In the genomic region with DNA sequence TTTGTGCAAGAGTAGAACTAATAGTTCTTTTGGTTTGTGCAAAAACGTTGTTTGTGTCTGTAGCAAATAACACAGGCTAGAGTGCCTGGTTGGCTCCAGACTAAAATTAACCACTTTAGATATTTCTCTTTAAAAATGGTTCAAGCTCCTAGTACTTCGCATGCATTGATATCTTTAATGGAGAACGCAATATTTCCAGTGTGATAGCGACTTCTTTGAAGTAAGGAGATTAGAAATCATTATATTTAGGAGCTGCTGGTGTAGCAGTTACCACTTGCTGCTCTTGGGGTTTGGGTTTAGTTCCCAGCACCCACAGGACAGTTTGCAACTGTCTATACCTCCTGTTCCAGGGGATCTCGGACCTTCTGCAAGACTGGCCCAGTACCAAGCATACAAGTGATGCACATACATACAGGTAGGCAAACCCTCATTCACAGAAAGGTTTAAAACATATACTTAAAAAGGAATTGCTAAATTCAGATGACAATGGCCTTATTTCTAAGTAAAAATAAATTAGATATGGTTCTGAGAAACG, we compare ENCODE assay signal across 8 mouse cellular contexts. TPM values are rescaled to one million over a fixed set of nuclear protein-coding genes. Genes with fewer than 3 reads are reported as not detected.
DNase-seq lines count a peak whose midpoint lies in the region; ATAC-seq and TF ChIP-seq lines count a peak whose summit lies in the region.

No protein-coding gene starts in this region.

- TF ChIP-seq CTCF in kidney, postnatal 0 days (IDR thresholded peaks at IDR 0.05; ENCODE audit: low read depth): no peak

- H3K9me3 ChIP-seq in kidney, postnatal 0 days (replicated peaks; ENCODE audit: low read length): no peaks in the 10 kb centered on the region
- H3K9me3 ChIP-seq in intestine, embryonic 14.5 days (ENCODE audit: control insufficient read depth, low read length): no peaks in the 10 kb centered on the region

- 40% methylated on average over 6 of the region's 6 CpGs for WGBS in kidney, postnatal 0 days
- WGBS in intestine, embryonic 14.5 days: 39% methylated on average over 6 of the region's 6 CpGs

- H3K4me2 ChIP-seq in kidney, postnatal 0 days (ENCODE audit: low read length): peak overlapping the region; percentile 82
- H3K4me2 ChIP-seq in intestine, embryonic 14.5 days (ENCODE audit: low read length): peak overlapping the region; percentile 95
- peak overlapping the region; percentile 95 for H3K4me2 ChIP-seq in myocyte (ENCODE audit: low read depth)

- no peaks in the 10 kb centered on the region for H3K79me2 ChIP-seq in myocyte (ENCODE audit: control insufficient read depth, insufficient read depth)

- H3ac ChIP-seq in myocyte (ENCODE audit: control insufficient read depth, insufficient read length): no peak overlapping the region

- H3K36me3 ChIP-seq in kidney, postnatal 0 days (ENCODE audit: insufficient read depth, low read length): no peaks in the 10 kb centered on the region
- H3K36me3 ChIP-seq in intestine, embryonic 14.5 days (ENCODE audit: control insufficient read depth, insufficient read depth, low read length): no peaks in the 10 kb centered on the region
- H3K36me3 ChIP-seq in myocyte (ENCODE audit: control insufficient read depth, insufficient read depth): no peaks in the 10 kb centered on the region

- H3K4me1 ChIP-seq in kidney, postnatal 0 days (replicated peaks; ENCODE audit: insufficient read depth, low read length): no peaks in the 10 kb centered on the region
- peaks cover 20% of the 10 kb centered on the region for H3K4me1 ChIP-seq in intestine, embryonic 14.5 days (replicated peaks; ENCODE audit: control insufficient read depth, insufficient read depth, low read length)

- ATAC-seq in kidney, postnatal 0 days (replicated peaks; ENCODE audit: low FRiP score, low read depth): no peak
- ATAC-seq in intestine, embryonic 14.5 days (replicated peaks; ENCODE audit: low FRiP score, low TSS enrichment, low read depth): no peak

- H3K27me3 ChIP-seq in kidney, postnatal 0 days (ENCODE audit: insufficient read depth, low read length): no peaks in the 10 kb centered on the region
- H3K27me3 ChIP-seq in intestine, embryonic 14.5 days (replicated peaks; ENCODE audit: control insufficient read depth, insufficient read depth, low read length): no peaks in the 10 kb centered on the region
- no peaks in the 10 kb centered on the region for H3K27me3 ChIP-seq in myocyte (ENCODE audit: control insufficient read depth, insufficient read depth, insufficient read length)

- TF ChIP-seq POLR2A in myocyte (IDR thresholded peaks at IDR 0.05; ENCODE audit: insufficient read length, low read depth): no peak

- no peak overlapping the region for H3K9ac ChIP-seq in kidney, postnatal 0 days (ENCODE audit: low read depth, low read length)
- peak overlapping the region; percentile 97 for H3K9ac ChIP-seq in intestine, embryonic 14.5 days (ENCODE audit: low read length)

- DNase-seq in kidney, postnatal 0 days (ENCODE audit: low spot score): peak; percentile 11
- no peak for DNase-seq in kidney, postnatal 4 days
- DNase-seq in c-Kit-positive CD71-positive TER-119-positive erythroid progenitor cells, embryonic 14.5 days (ENCODE audit: low spot score): peak; percentile 56
- peak; percentile 54 for DNase-seq in intestine, embryonic 14.5 days (ENCODE audit: low spot score)
- DNase-seq in cerebellum, adult 8-10 months: no peak
- DNase-seq in kidney, adult 9 months: no peak
- DNase-seq in right cerebral cortex, postnatal 14 days: no peak

- peak overlapping the region; percentile 88 for H3K27ac ChIP-seq in kidney, postnatal 0 days
- H3K27ac ChIP-seq in intestine, embryonic 14.5 days (ENCODE audit: low read depth): peak overlapping the region; percentile 97

- peak overlapping the region; percentile 48; the same call in 1 of the 2 replicates for H3K4me3 ChIP-seq in kidney, postnatal 0 days (replicated peaks; ENCODE audit: low read depth, low read length)
- H3K4me3 ChIP-seq in intestine, embryonic 14.5 days (ENCODE audit: low read depth, low read length): peak overlapping the region; percentile 61
- H3K4me3 ChIP-seq in myocyte: peak overlapping the region; percentile 58

TF ChIP-seq in myocyte, 11 proteins besides CTCF, POLR2A, EP300 and RAD21:
- TF ChIP-seq USF1 (IDR thresholded peaks at IDR 0.05; ENCODE audit: low read depth) (no peak), SRF (IDR thresholded peaks at IDR 0.05; ENCODE audit: control insufficient read depth, insufficient read length, low read depth) (no peak), MAX (IDR thresholded peaks at IDR 0.05; ENCODE audit: low read depth) (no peak), REST (IDR thresholded peaks at IDR 0.05; ENCODE audit: insufficient read depth, insufficient read length) (no peak), CEBPB (IDR thresholded peaks at IDR 0.05; ENCODE audit: insufficient read depth, poor library complexity, severe bottlenecking) (no peak), POLR2AphosphoS2 (IDR thresholded peaks at IDR 0.05; ENCODE audit: insufficient read length, low read depth) (no peak), TCF3 (IDR thresholded peaks at IDR 0.05; ENCODE audit: insufficient read length, low read depth) (no peak), MYOD1 (IDR thresholded peaks at IDR 0.05; ENCODE audit: control insufficient read depth in 1 of 3, insufficient read length in 2 of 3, low read depth in 2 of 3) (no peak), TCF12 (IDR thresholded peaks at IDR 0.05; ENCODE audit: insufficient read depth, poor library complexity, severe bottlenecking) (no peak), MYOG (IDR thresholded peaks at IDR 0.05; ENCODE audit: control insufficient read depth in 1 of 3, insufficient read depth in 1 of 3, insufficient read length in 2 of 3, low read depth in 2 of 3) (no peak), E2F4 (IDR thresholded peaks at IDR 0.05; ENCODE audit: insufficient read depth) (no peak)

RNA-seq across cellular contexts. Expression of a gene that starts 0.7 kb away (rescaled TPM):
- polyA plus RNA-seq in kidney, postnatal 0 days (2015; fragmentation: Nextera tagmentation; extraction: Ambion mirVana): 13.2 and 13.8 TPM in 2 replicates
- 16.0 and 16.8 TPM in 2 replicates for polyA plus RNA-seq in intestine, embryonic 14.5 days (2014; fragmentation: Nextera tagmentation; extraction: Ambion mirVana)
- 1.7 TPM for polyA plus RNA-seq in myocyte (2012; fragmentation: generic; extraction: Trizol)

RNA-seq across cellular contexts. Expression of a gene that starts 2.1 kb away (rescaled TPM):
- polyA plus RNA-seq in kidney, postnatal 0 days (2015; fragmentation: Nextera tagmentation; extraction: Ambion mirVana): 66.0 and 72.0 TPM in 2 replicates
- polyA plus RNA-seq in intestine, embryonic 14.5 days (2014; fragmentation: Nextera tagmentation; extraction: Ambion mirVana): 188 and 230 TPM in 2 replicates
- polyA plus RNA-seq in myocyte (2012; fragmentation: generic; extraction: Trizol): 10.6 TPM

RNA-seq across cellular contexts. Expression of a gene that starts 5.9 kb away (rescaled TPM):
- polyA plus RNA-seq in kidney, postnatal 0 days (2015; fragmentation: Nextera tagmentation; extraction: Ambion mirVana): 4.6 TPM in 1 of 2 replicates, not detected in the other
- 10.1 TPM in 1 of 2 replicates, not detected in the other for polyA plus RNA-seq in intestine, embryonic 14.5 days (2014; fragmentation: Nextera tagmentation; extraction: Ambion mirVana)
- 6.8 TPM for polyA plus RNA-seq in myocyte (2012; fragmentation: generic; extraction: Trizol)

RNA-seq across cellular contexts. Expression of a gene that starts 6.2 kb away (rescaled TPM):
- polyA plus RNA-seq in kidney, postnatal 0 days (2015; fragmentation: Nextera tagmentation; extraction: Ambion mirVana): 0.71 and 1.5 TPM in 2 replicates
- 0.74 and 1.8 TPM in 2 replicates for polyA plus RNA-seq in intestine, embryonic 14.5 days (2014; fragmentation: Nextera tagmentation; extraction: Ambion mirVana)
- polyA plus RNA-seq in myocyte (2012; fragmentation: generic; extraction: Trizol): 0.89 TPM

RNA-seq across cellular contexts. Expression of a gene that starts 27.2 kb away (rescaled TPM):
- polyA plus RNA-seq in kidney, postnatal 0 days (2015; fragmentation: Nextera tagmentation; extraction: Ambion mirVana): 1.8 and 4.6 TPM in 2 replicates
- 3.2 and 3.7 TPM in 2 replicates for polyA plus RNA-seq in intestine, embryonic 14.5 days (2014; fragmentation: Nextera tagmentation; extraction: Ambion mirVana)
- polyA plus RNA-seq in myocyte (2012; fragmentation: generic; extraction: Trizol): 1.8 TPM

Comparison
In these comparisons a context has a peak if more than half of its experiments do, and no peak if none do; other contexts are left out.
1. DNase-seq: peak in kidney, postnatal 0 days (single experiment), c-Kit-positive CD71-positive TER-119-positive erythroid progenitor cells, embryonic 14.5 days (single experiment) and intestine, embryonic 14.5 days (single experiment); none in kidney, postnatal 4 days (0 of 2), cerebellum, adult 8-10 months (single experiment), kidney, adult 9 months (single experiment) and right cerebral cortex, postnatal 14 days (single experiment).
2. Peak in every context shown above with its lines, with median percentiles within 50 percentile points of each other: H3K4me2 ChIP-seq and H3K4me3 ChIP-seq.